Mouse (Mus musculus): ENCODE results near the gene Nek3.

- TF ChIP-seq TAL1 (IDR thresholded peaks at IDR 0.05; ENCODE audit: low read length) = no peak
- TF ChIP-seq GATA1 (IDR thresholded peaks at IDR 0.05; ENCODE audit: low read length) = no peak
These were observed 33.2 kb upstream of the Nek3 start for GRCm38 (mm10) chr8:22199481-22199880.
